Mouse (Mus musculus): Measurements from ENCODE around the gene Gm43191. TPM values are rescaled to one million over a fixed set of nuclear protein-coding genes. Genes with fewer than 3 reads are reported as not detected.
"Not testable (repeated sequence)": the region's sequence is repeated elsewhere in the genome, so short reads cannot be mapped to it uniquely, and the experiment has no call there.

The Gm43191 gene
- total RNA-seq (2021) = not detected
- long read RNA-seq, experiment 1, partial matches to known transcripts = 0 of 1 reads
- long read RNA-seq, experiment 1, other reads (novel, unspliced or antisense) = 1 of 1 reads
- long read RNA-seq, experiment 2 = 0 reads

DNA sequence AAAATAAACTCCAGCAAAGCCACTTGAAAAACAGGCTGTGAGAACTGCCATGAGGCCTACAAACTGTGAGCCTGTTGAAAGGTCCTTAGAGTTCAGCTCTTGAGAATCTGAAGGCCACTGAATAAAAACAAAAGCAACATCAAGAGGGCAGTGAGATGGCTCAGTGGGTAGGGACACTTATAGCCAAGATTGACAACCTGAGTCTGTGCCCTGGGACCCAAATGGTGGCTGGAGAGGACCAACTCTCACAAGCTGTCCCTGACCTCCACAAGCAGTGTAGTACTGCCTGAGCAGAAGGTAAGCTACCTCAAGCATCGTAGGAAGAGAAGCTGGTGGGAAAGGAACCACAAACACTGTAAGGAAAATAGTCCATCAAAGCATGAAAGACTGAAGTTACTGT lies at the start of gene Gm43191:
Gene Gm43191 (minus strand): TSS at position 101 of the 400 bp plus-strand sequence.
- no peak for DNase-seq

DNA sequence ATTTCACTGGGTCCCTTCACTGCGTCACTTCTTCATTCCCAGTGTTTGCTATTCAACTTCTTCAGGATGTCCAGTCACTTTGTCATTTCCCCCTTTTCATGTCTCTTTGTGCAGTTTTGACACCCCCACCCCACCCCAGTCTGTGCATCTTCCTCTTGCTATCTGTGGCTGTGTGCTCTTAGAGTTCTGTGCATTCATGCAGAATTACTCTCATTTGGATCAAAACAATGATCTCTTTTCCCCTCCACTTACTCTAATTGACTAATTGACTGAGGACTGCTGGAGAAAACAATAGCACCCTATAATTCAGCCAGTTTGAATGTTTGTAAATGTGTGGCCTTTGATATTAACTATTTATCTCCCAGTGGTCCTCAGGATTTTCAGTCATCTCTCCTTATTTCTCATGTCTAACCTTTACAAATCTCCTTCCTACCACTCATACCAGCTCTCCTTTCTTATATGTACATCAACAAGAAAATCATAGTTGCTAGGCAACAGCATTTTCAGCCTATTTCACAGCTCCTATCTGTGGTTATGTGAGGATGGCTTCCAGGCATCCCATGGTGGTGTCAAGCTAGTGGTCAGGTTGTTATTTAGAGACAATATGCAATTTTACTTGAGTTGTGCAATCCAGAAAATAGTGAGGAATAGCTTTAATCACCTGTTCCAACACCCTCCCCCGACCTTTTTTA lies 48.6 kb upstream of the Gm43191 start:
- no peak for DNase-seq

DNA sequence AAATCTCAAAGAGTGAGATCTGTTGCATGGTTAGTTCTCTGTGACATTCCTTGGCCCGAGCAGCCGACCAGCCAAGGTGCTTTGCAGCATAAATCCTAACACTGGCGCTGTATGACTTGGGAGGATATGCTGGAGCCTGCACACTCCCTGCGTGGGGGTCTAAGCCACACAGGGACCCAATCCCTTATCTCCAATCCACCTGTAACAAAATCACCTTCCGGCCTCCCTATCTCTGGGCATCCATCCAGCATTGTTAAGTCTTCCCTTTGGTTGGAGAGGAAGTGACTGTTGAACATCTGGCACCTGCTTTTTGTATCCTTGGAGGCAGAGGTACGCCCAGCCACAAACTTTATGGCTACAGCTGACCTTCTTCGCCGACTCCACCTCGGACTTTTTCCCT lies 45.7 kb upstream of the Gm43191 start:
- no peak for DNase-seq

DNA sequence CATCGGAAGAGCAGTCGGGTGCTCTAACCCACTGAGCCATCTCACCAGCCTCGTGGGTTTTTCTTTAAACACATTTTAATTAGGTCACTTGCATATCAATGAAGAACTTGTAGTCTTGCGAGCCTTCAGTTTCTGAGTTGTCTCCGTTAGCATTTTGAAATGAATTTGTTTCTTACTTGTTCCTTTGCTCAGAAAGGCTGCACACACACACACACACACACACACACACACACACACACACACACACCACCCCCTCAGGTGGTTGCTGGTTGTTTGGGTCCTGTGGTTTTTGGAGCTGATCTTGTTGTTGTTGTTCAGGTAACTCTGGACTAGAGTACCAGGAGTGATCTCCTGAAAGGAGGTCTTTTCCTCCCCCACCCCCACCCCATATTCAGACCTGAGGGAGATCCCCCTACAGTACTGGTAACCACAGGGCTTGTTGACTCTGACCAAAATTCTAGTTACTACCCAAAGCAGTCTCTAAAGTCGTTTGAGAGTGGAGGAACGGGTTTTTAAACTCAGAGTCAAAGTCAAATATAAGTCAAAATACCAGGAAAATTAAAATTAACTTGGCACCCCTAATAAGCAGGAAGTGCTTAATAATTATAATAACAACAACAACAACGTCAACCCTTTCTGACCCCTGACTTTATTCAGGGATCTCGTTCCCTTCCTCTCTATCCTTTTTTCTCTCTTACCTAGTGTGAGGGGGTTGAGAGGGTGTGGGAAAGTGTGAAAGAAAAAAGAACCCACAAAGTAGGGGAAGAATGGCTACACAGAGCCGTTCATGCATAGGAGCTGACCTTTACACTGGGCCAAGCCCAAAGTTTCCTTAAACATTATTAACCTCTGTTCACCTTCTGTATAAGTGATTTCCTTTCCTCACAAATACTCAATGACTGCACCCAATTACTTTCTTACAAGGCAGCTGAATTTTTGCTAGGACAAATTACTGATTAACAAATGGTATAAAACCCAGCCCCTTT lies 42.7 kb upstream of the Gm43191 start:
- DNase-seq = no peak

DNA sequence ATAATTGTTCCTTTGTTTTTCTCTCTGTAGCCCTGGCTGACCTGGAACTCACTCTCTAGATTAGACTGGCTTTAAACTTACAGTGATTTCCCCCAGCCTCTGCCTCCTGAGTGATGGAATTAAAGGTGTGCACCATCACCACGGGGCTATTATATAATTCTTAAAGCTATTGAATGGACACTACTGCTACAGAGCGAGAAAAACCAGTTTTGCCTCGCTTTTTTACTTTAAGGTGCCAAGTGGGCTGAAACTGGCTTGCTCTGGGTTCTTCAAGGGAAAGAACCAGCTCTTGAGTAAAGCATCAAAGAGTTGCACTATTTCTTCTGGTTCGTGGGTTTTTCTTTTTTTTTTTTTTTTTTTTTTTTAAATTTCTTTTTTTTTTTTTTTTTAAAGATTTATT lies 41.9 kb upstream of the Gm43191 start:
- no peak for DNase-seq

DNA sequence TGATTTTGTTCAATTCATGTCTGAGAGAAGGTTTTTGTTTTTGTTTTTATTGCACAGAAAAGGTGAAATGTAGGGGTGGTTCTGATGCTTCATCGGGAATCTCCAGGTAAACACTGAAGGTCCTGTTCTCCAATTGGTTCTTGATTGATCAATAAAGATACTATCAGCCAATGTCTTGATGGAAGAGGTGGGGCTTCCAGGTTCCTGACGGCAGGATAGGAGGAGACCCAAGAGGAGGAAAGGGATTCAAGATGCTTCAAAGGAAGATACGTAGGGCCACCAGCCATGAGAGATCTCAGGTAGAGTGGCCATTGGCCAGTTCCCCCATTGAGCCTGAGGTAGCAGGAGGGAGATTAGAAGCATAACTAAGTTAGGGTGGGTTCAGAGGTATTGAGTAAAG lies 37.9 kb upstream of the Gm43191 start:
- DNase-seq = no peak

DNA sequence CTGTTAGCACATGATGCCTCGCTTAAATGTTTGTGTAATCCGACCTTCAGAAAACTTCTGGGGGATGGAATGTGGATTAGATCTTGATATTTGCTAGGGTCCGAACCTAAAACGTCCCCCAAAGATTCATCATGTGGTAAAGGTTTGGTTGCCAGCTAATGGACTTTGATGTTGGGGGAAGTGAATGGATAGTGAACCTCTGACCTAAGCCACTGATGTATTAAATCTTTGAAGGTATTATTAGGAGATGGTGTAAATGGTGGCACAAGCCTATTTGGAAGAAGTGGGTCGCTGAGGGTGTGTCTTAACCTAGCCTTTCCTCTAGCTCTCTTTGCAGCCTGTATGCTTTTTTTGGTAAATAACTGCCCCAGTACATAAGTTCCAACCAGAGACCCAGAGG lies 32.0 kb upstream of the Gm43191 start:
- no peak for DNase-seq

DNA sequence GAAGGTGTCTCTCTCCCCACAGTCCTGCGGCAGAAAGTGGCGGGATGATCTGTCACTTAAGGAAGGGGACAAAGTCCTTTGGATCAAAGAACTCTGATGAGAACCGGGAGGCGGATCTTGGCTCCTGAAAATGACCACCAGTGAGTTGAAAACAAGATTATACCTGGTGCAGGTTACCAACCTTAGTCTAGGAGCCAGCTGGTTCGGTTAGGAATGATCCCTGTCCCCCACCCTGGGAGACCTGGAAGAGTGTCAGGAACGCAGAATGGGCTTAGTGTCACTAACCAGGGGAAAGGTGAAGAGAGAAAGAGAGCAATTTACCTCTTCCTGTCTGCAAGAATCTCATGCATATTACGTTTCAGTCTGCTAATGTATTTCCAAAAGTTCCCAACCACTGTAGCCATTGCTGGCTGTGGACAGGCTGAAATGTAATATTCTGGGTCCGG lies 31.4 kb upstream of the Gm43191 start, which contains the start of gene Slc35a3:
Gene Slc35a3 (minus strand): TSS at position 396 of the 446 bp plus-strand sequence.
- no peak for DNase-seq

DNA sequence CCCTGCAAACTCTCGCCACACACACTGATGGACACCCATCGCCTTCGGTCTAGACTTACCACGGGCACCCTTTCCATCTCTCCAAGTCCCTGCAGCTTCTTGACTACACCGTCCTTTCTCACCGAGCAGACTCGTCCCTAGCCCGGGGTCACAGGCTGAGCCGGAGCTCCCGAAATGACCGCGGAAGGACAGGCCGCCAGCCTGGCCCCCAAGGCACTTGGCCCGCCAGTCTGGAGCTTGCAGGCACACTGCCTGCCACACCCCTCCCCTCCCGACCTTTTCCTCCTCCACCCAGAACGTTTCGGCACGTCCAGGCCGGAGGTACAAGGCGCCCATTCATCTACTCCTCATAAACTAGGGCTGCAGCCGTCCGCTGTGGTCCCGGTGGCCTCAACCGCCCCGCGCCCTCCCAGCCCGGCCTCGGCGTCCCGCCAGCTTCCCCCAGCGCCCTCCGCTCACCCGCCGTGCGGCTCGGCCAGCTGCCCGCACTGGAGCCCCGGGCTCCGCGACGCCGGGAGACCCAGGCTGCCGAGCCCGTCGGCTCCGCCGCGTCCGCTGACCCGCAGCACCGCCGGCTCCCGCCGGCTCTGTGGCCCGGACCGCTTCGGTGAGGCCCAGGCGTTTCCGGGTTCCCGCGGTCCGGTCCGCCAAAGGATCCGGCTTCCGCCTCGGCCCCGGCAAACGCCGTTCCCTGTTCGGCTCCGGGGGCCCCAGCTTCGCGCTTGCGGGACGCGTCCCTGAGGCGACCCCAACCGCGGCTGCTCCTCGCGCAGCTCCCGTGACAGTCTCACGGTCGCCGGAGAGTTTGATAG lies 30.8 kb upstream of the Gm43191 start:
- peak; percentile 86 to 89 for DNase-seq

DNA sequence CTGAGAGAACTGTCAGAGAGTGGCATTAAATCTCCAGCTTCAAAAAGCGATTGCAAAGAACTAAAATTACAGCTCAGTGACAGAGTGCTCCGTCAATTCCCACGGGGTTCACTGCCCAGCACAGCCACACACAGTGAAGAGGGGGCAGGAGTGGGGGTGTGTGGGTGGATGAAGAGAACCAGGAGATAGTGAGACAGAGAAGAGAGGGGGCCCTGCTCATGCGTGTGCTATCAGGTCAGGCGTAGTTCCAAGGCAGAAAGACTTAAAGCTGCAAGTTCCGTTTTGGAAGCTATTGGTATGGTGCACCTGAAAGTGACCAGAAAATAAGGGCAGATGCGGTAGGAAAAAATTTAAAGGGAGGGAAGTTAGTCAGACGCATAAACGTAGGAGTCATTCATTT lies 29.9 kb upstream of the Gm43191 start:
- no peak for DNase-seq

DNA sequence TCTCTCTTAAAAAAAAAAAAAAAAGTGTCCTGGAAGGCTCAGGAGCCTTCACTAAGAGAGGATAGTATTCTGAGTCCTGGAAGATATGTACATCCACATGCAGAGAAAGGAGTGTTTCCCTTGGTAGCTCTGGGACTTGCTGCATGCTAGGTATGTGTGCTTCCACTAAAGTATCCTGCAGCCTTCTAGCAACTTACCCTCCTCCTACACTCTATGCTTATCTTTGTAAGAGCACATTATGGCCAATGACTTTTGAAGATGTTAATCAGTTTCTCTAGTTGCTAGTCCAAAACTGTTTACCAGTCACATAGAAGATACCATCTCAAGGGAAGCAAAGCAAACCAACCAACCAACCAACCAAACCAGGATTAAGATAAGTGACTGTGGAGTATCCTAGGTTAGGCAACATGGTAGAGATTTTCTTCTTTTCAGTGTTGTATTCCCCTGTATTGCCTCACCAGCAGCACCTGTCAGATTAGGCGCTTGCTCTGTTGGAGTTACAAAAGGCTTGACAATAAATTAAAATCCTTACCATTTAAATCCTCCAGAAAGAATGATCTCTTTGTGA lies 24.7 kb upstream of the Gm43191 start:
- no peak for DNase-seq

DNA sequence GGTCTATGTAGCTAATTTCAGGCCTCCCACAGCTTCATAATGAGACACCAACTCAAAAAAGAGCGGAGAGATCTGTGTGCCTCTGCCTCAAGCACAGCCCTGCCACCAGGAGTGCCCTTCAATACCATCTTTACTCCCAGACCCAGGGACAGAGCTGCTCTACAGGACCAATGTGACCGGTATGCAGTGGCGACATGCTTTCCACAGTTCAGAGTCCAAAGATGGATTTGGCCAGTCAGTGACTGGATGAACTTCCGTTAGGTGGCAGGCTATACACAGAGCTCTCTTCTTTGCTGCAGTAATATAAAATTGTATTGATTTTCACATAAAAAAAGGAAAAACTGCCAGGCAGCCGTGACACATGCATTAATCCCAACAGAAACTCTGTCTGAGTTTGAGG lies 22.8 kb upstream of the Gm43191 start:
- DNase-seq = no peak

DNA sequence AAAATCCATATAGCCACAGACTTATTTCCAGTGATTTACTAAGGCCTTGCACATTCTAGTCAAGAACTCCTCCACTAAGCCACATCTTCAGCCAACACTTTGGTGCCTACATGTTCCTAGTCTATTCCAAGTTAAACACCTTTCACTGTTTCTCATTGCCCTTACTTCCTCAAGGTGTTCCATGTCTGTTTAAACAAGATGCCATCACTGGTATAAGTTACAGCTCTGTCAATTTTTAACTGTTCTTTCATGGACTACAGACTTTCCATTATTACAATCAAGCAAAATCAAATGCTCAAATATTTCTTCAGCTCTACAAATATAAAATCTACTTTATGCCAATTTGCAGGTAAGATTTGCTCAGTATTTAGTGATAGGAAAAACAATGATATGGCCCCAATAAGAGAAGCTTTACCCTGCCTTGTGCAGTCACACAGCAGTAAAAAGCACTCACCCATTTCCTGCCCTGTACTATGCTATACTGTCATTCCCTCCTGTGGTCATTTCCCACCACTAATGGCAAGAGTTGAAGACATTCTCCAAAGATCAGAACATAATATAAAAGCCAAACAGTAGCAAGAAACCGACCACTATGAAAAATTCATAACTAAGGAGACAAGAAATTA lies 21.7 kb upstream of the Gm43191 start:
- no peak for DNase-seq

DNA sequence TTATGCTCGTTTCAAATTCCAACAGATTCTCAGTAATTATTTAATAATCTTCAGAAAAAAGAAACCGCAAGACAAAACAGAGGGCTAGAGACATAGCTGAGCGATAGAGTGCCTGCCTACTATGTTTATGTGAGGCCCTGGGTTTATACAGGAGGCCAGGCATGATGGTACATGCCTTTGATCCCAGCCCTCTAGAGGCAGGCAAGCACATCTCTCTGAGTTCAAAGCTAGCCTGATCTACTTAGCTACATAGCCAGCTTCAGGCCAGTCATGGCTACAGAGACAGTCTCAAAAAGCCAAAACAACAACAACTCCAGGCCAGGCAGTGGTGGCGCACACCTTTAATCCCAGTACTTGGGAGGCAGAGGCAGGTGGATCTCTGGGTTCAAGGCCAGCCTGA lies 20.5 kb upstream of the Gm43191 start:
- no peak for DNase-seq

DNA sequence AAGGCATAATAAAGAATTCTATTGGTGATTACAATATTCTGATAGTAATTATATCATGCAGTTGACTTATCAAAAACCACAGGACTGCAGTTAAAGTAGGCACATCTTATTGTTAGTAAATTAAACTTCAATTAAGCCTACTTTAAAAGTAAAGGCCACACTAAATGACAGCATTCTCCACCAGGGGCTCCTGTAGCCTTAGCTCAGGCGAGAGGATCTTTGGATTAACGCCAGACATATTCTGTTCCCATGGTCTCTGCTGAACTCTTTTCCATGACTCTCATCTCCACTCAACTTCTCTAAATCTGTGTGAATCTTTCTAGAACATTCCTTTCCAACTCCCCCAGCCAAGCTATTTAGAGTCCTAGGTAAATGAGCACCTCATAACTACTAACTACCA lies 17.7 kb upstream of the Gm43191 start:
- DNase-seq = no peak

DNA sequence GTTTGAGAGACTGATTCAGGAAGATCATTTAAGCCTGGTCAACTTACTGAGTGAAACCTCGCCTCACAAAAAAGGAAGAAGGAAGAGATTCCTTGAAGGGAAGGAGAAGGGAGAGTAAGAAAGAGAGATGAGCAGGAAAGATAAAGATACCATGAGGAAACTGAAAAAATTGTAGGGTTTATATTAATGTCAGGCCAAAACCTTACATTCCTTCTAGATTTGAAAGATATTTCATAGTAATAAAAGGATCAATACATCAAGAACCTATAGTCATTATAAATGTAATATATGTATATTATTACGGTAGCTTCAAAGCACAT lies 14.6 kb upstream of the Gm43191 start:
- DNase-seq = no peak

DNA sequence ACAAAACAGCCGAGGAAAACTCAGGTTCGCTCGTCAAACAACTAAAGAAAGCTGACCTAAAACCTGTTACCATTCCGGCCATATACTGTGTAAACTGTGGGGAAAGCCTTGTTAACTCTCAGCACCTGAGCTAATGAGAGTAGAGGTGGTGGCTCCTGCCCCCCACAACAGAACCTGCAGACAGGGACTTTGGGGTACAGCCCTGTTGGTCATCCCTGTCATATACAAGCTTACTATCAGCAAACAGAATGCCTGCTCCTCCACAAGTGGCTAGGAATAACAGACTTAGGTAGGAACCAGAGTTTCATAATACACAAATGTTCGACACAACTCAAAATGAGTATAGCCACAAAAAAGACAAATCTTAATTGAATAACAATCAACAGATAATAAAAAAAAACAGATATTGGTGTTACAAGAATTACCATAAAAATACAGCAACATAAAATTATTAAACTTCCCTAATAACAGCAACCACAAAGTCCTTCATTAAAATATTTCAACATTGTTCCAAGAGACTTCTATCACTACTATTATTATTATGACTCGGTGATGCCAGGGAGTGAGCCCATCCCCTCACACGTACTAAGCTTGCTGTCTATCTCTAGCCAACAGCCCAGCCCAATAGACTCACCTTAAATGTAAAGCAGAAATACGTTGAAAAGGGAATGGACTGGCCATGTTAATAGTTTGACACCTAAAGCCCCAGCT lies 14.1 kb upstream of the Gm43191 start:
- no peak for DNase-seq

DNA sequence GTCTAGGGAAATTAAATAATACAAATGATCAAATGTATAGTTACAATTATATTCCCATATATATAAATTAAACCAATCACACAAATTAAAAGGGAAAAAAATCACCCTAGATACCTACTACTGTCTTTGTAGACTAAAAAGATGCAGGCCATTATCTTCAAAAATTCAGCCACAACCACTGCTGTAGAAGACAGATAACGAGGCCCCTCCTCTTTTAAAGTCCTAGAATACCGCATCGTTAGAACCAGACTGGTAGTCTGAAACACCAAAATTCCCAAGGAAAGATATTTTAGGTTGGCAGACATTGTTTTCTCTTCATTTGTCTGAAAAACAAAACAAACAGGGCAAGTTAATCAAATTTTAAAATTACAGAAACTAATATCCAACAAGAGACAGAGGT lies 13.3 kb upstream of the Gm43191 start:
- DNase-seq = no peak

DNA sequence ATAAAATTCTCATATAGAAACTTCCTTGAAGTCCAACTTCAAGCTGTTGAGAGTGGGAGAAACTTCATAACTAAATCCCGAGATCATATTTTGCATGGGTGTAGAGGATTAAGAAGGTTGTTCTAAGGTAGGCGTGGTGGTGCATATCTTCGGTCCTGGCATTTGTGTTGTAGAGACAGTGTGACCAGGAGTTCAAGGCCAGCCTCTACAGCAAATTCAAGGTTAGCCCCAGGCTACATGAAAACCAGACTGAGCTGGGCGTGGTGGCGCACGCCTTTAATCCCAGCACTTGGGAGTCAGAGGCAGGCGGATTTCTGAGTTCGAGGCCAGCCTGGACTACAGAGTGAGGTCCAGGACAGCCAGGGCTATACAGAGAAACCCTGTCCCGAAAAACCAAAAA lies 16.8 kb downstream of the Gm43191 start:
- DNase-seq = not testable (repeated sequence)

DNA sequence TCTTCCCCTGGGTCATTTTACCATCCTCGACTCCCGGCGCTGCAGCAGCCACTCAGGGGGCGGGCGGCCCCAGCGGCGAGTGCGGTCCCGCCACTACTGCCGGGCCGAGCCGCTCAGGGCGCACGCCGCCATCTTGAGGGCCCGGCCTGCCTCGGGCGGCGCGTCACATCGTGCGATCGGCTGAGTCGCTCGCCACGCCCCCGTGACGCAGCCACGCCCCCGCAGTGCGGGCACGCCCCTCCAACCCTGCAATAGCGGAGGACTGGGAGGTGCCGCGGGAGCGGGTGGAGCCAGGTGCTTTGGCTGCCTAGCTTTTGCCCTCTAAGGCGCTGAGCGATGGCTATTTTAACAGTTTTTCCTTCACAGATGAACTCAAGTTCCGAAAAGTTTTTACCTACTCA lies 18.6 kb downstream of the Gm43191 start, which contains the start of gene Mfsd14a:
Gene Mfsd14a (minus strand): TSS at position 215 of the 401 bp plus-strand sequence.
- peak; percentile 100 for DNase-seq

Measured in adrenal gland, postnatal 36 days (tissue).